Mouse (Mus musculus): Measurements from ENCODE around the gene Cd1d1. TPM values are rescaled to one million over a fixed set of nuclear protein-coding genes. Genes with fewer than 3 reads are reported as not detected.
"Not testable (repeated sequence)": the region's sequence is repeated elsewhere in the genome, so short reads cannot be mapped to it uniquely, and the experiment has no call there.

Gene Cd1d1
- polyA plus RNA-seq, 1 experiment from 2014 or later, result 42.1 TPM

GRCm38 (mm10) chr3:87000676-87001075 lies 1.4 kb upstream of the Cd1d1 start:
- Histone ChIP-seq H3K9ac (replicated peaks) (no peak overlapping the region), H3K27me3 (no peaks in the 10 kb centered on the region), H3K9me3 (no peaks in the 10 kb centered on the region), H3K4me2 (no peak overlapping the region), H3K27ac (no peak overlapping the region), H3K4me1 (replicated peaks) (0 out of 2 replicates have a peak, but pooled peaks cover 6% of the 10 kb centered on the region), H3K4me3 (replicated peaks) (no peak overlapping the region), H3K36me3 (no peaks in the 10 kb centered on the region)
- WGBS, result 32% methylated on average over 4 of the region's 4 CpGs
- ATAC-seq (ENCODE audit: insufficient number of reproducible peaks, insufficient read depth, low FRiP score, low TSS enrichment, low read depth), result no peak

- Histone ChIP-seq H3K36me3 (no peaks in the 10 kb centered on the region), H3K4me2 (0 out of 2 replicates have a peak overlapping the region, but pooled peaks have one; percentile 65), H3K9me3 (no peaks in the 10 kb centered on the region), H3K27ac (no peak overlapping the region), H3K27me3 (no peaks in the 10 kb centered on the region), H3K4me3 (replicated peaks) (no peak overlapping the region), H3K4me1 (replicated peaks) (0 out of 2 replicates have a peak, but pooled peaks cover 6% of the 10 kb centered on the region), H3K9ac (replicated peaks) (no peak overlapping the region)
- WGBS, result 89% methylated on average over 12 of the region's 12 CpGs
- no peak for ATAC-seq (ENCODE audit: insufficient number of reproducible peaks, insufficient read depth, low FRiP score, low TSS enrichment, low read depth)
Measured at GRCm38 (mm10) chr3:87000051-87000450, 810 bp upstream of the Cd1d1 start.

- Histone ChIP-seq H3K4me3 (replicated peaks) (peak overlapping the region; percentile 55), H3K9ac (replicated peaks) (peak overlapping the region; percentile 73), H3K4me2 (peak overlapping the region; percentile 65), H3K27ac (peak overlapping the region; percentile 92)
- peak; percentile 97 for ATAC-seq (ENCODE audit: insufficient number of reproducible peaks, insufficient read depth, low FRiP score, low TSS enrichment, low read depth)
- not testable (repeated sequence) for H3K36me3 ChIP-seq; H3K27me3 ChIP-seq; H3K9me3 ChIP-seq; H3K4me1 ChIP-seq (replicated peaks)
- WGBS, result 8% methylated on average over 24 of the region's 24 CpGs
Measured at GRCm38 (mm10) chr3:86998433-86999414, 517 bp downstream of the Cd1d1 start.

- Histone ChIP-seq H3K27ac (no peak overlapping the region), H3K9me3 (no peaks in the 10 kb centered on the region), H3K9ac (replicated peaks) (no peak overlapping the region), H3K4me2 (no peak overlapping the region), H3K27me3 (no peaks in the 10 kb centered on the region), H3K4me1 (replicated peaks) (0 out of 2 replicates have a peak, but pooled peaks cover 6% of the 10 kb centered on the region), H3K4me3 (replicated peaks) (no peak overlapping the region), H3K36me3 (no peaks in the 10 kb centered on the region)
- ATAC-seq (ENCODE audit: insufficient number of reproducible peaks, insufficient read depth, low FRiP score, low TSS enrichment, low read depth), result no peak
- 69% methylated on average over 4 of the region's 4 CpGs for WGBS
Measured at GRCm38 (mm10) chr3:86996111-86996510, 3.1 kb downstream of the Cd1d1 start.

GRCm38 (mm10) chr3:86995381-86995780 lies 3.9 kb downstream of the Cd1d1 start:
- 54% methylated on average over 1 of the region's 1 CpGs for WGBS
- Histone ChIP-seq H3K36me3 (no peaks in the 10 kb centered on the region), H3K9ac (replicated peaks) (no peak overlapping the region), H3K4me1 (replicated peaks) (0 out of 2 replicates have a peak, but pooled peaks cover 6% of the 10 kb centered on the region), H3K27ac (no peak overlapping the region), H3K27me3 (no peaks in the 10 kb centered on the region), H3K4me3 (replicated peaks) (no peak overlapping the region), H3K4me2 (no peak overlapping the region), H3K9me3 (no peaks in the 10 kb centered on the region)
- no peak for ATAC-seq (ENCODE audit: insufficient number of reproducible peaks, insufficient read depth, low FRiP score, low TSS enrichment, low read depth)

- H3K27me3 ChIP-seq; H3K9me3 ChIP-seq; H3K27ac ChIP-seq; H3K4me1 ChIP-seq (replicated peaks); H3K36me3 ChIP-seq; ATAC-seq (ENCODE audit: insufficient number of reproducible peaks, insufficient read depth, low FRiP score, low TSS enrichment, low read depth): not testable (repeated sequence)
- Histone ChIP-seq H3K4me3 (replicated peaks) (peak overlapping the region; percentile 32), H3K9ac (replicated peaks) (0 out of 2 replicates have a peak overlapping the region, but pooled peaks have one; percentile 51), H3K4me2 (peak overlapping the region; percentile 52)
- 65% methylated on average over 6 of the region's 6 CpGs for WGBS
Measured at GRCm38 (mm10) chr3:86986969-86987368, 12.3 kb downstream of the Cd1d1 start.

- Histone ChIP-seq H3K27me3 (no peaks in the 10 kb centered on the region), H3K4me2 (peak overlapping the region; percentile 52), H3K4me3 (replicated peaks) (peak overlapping the region; percentile 32), H3K27ac (no peak overlapping the region), H3K36me3 (no peaks in the 10 kb centered on the region), H3K9me3 (no peaks in the 10 kb centered on the region), H3K9ac (replicated peaks) (peak overlapping the region; percentile 51; the same call in 1 of the 2 replicates), H3K4me1 (replicated peaks) (0 out of 2 replicates have a peak, but pooled peaks cover 3% of the 10 kb centered on the region)
- WGBS, result 34% methylated on average over 12 of the region's 12 CpGs
- no peak for ATAC-seq (ENCODE audit: insufficient number of reproducible peaks, insufficient read depth, low FRiP score, low TSS enrichment, low read depth)
Measured at GRCm38 (mm10) chr3:86986490-86986889, 12.8 kb downstream of the Cd1d1 start.

GRCm38 (mm10) chr3:86983382-86983781 lies 15.9 kb downstream of the Cd1d1 start:
- Histone ChIP-seq H3K4me3 (replicated peaks) (no peak overlapping the region), H3K36me3 (no peaks in the 10 kb centered on the region), H3K9ac (replicated peaks) (no peak overlapping the region), H3K27ac (no peak overlapping the region), H3K9me3 (no peaks in the 10 kb centered on the region), H3K4me2 (no peak overlapping the region), H3K4me1 (replicated peaks) (0 out of 2 replicates have a peak, but pooled peaks cover 3% of the 10 kb centered on the region), H3K27me3 (no peaks in the 10 kb centered on the region)
- no peak for ATAC-seq (ENCODE audit: insufficient number of reproducible peaks, insufficient read depth, low FRiP score, low TSS enrichment, low read depth)
- 76% methylated on average over 6 of the region's 6 CpGs for WGBS

GRCm38 (mm10) chr3:86976546-86976945 lies 22.7 kb downstream of the Cd1d1 start:
- no peaks in the 10 kb centered on the region for H3K9me3 ChIP-seq
- no peak overlapping the region for H3K9ac ChIP-seq (replicated peaks)
- no peaks in the 10 kb centered on the region for H3K27me3 ChIP-seq
- WGBS, result 13% methylated on average over 8 of the region's 8 CpGs
- no peak overlapping the region for H3K27ac ChIP-seq
- H3K4me3 ChIP-seq (replicated peaks), result no peak overlapping the region
- H3K4me1 ChIP-seq (replicated peaks), result no peaks in the 10 kb centered on the region
- H3K36me3 ChIP-seq, result no peaks in the 10 kb centered on the region
- H3K4me2 ChIP-seq, result no peak overlapping the region; the same call in 1 of the 2 replicates
- no peak for ATAC-seq (ENCODE audit: insufficient number of reproducible peaks, insufficient read depth, low FRiP score, low TSS enrichment, low read depth)

- WGBS, result 81% methylated on average over 2 of the region's 2 CpGs
- no peaks in the 10 kb centered on the region for H3K4me1 ChIP-seq (replicated peaks)
- no peaks in the 10 kb centered on the region for H3K36me3 ChIP-seq
- no peak overlapping the region for H3K9ac ChIP-seq (replicated peaks)
- H3K27me3 ChIP-seq, result no peaks in the 10 kb centered on the region
- no peak for ATAC-seq (ENCODE audit: insufficient number of reproducible peaks, insufficient read depth, low FRiP score, low TSS enrichment, low read depth)
- H3K4me2 ChIP-seq, result no peak overlapping the region
- no peaks in the 10 kb centered on the region for H3K9me3 ChIP-seq
- H3K4me3 ChIP-seq (replicated peaks), result no peak overlapping the region
- H3K27ac ChIP-seq, result no peak overlapping the region
Measured at GRCm38 (mm10) chr3:86975150-86975549, 24.1 kb downstream of the Cd1d1 start.

- Histone ChIP-seq H3K27me3 (no peaks in the 10 kb centered on the region), H3K4me1 (replicated peaks) (no peaks in the 10 kb centered on the region), H3K36me3 (no peaks in the 10 kb centered on the region), H3K4me2 (no peak overlapping the region), H3K4me3 (replicated peaks) (no peak overlapping the region), H3K9me3 (no peaks in the 10 kb centered on the region), H3K9ac (replicated peaks) (no peak overlapping the region), H3K27ac (no peak overlapping the region)
- 87% methylated on average over 17 of the region's 17 CpGs for WGBS
- ATAC-seq (ENCODE audit: insufficient number of reproducible peaks, insufficient read depth, low FRiP score, low TSS enrichment, low read depth), result no peak
Measured at GRCm38 (mm10) chr3:86962665-86963435, 36.4 kb downstream of the Cd1d1 start.
